Mouse (Mus musculus) ES-E14 (cell line): Measurements from ENCODE around the gene Bcr. TPM values are rescaled to one million over a fixed set of nuclear protein-coding genes. Genes with fewer than 3 reads are reported as not detected.

Source experiments
- DNase-seq: peaks from one replicate; pipeline ENCODE4 v3.0.0-alpha.2; 2013; ENCODE audit warnings: low read depth, low spot score
- H3K27ac ChIP-seq: 2 replicates; pipeline ENCODE4 v1.5.1; 2012; ENCODE audit warnings: low read depth, mild to moderate bottlenecking, low read length, moderate library complexity, mixed read lengths; ENCODE audit not compliant: poor library complexity, insufficient read depth, severe bottlenecking
- H3K36me3 ChIP-seq: 2 replicates; pipeline ENCODE4 v1.6.1; 2012; ENCODE audit warnings: mild to moderate bottlenecking, low read length, moderate library complexity, mixed read lengths; ENCODE audit not compliant: control insufficient read depth, poor library complexity, insufficient read depth, severe bottlenecking
- H3K4me1 ChIP-seq, 2 experiments: fragments of 150-350 bp in 1 of 2; sonication (generic) in 1 of 2; 2 replicates each; pipeline ENCODE4 v1.6.1; 2012; ENCODE audit warnings: low read length in 2 of 2, mild to moderate bottlenecking in 1 of 2, mixed read lengths in 1 of 2; ENCODE audit not compliant: control insufficient read depth in 2 of 2, insufficient read depth in 2 of 2, poor library complexity in 1 of 2
- H3K4me3 ChIP-seq, 2 experiments: fragments of 150-350 bp in 1 of 2; sonication (generic) in 1 of 2; 2 replicates each; pipeline ENCODE4 v1.5.1; 2012; ENCODE audit warnings: low read length in 2 of 2, low read depth in 1 of 2, mild to moderate bottlenecking in 1 of 2, mixed read lengths in 1 of 2; ENCODE audit not compliant: insufficient read depth in 1 of 2, poor library complexity in 1 of 2, severe bottlenecking in 1 of 2
- H3K9ac ChIP-seq: 2 replicates; pipeline ENCODE4 v1.6.1; 2012; ENCODE audit warnings: low read depth, mild to moderate bottlenecking, low read length, mixed read lengths; ENCODE audit not compliant: poor library complexity, insufficient read depth, severe bottlenecking
- H3K9me3 ChIP-seq: fragments of 150-350 bp; sonication (generic); 2 replicates; pipeline ENCODE4 v1.6.1; 2012; ENCODE audit warnings: low read depth, mild to moderate bottlenecking, low read length; ENCODE audit not compliant: control insufficient read depth, insufficient read depth
- CHD2 ChIP-seq: IDR thresholded peaks from 2 replicates; pipeline ENCODE4 v1.6.1; 2014; ENCODE audit warnings: mild to moderate bottlenecking, low read depth, low read length, inconsistent platforms
- HCFC1 ChIP-seq: IDR thresholded peaks from 2 replicates; pipeline ENCODE4 v1.6.1; 2012; ENCODE audit warnings: low read length, inconsistent platforms, borderline replicate concordance; ENCODE audit not compliant: insufficient read depth
- MAFK ChIP-seq: IDR thresholded peaks from 2 replicates; pipeline ENCODE4 v1.6.1; 2014; ENCODE audit warnings: mild to moderate bottlenecking, low read depth, low read length, inconsistent platforms; ENCODE audit not compliant: insufficient read depth
- ZC3H11A ChIP-seq: IDR thresholded peaks from 2 replicates; pipeline ENCODE4 v1.6.1; 2012; ENCODE audit warnings: low read depth, mild to moderate bottlenecking, inconsistent platforms, low read length, borderline replicate concordance
- ZNF384 ChIP-seq: IDR thresholded peaks from 2 replicates; pipeline ENCODE4 v1.6.1; 2012; ENCODE audit warnings: low read depth, low read length, inconsistent platforms
- in situ Hi-C, 2 experiments: fragments of 600-800 bp; cut with MboI; formaldehyde crosslinking; loops; one replicate each; pipeline ENCODE4 v1.15.1; 2025; ENCODE audit warnings: low sequenced_read_pairs in 2 of 2, inconsistent platforms in 1 of 2; ENCODE audit not compliant: unreplicated experiment in 2 of 2
- total RNA-seq: library from RNA; depleted of rRNA; stranded (reverse); fragments of 300-350 nt; gene quantifications from 2 replicates; pipeline ENCODE4 v1.2.3, GENCODE M21; 2012

The Bcr gene
- total RNA-seq, 1 experiment = 19.5 TPM

DNA sequence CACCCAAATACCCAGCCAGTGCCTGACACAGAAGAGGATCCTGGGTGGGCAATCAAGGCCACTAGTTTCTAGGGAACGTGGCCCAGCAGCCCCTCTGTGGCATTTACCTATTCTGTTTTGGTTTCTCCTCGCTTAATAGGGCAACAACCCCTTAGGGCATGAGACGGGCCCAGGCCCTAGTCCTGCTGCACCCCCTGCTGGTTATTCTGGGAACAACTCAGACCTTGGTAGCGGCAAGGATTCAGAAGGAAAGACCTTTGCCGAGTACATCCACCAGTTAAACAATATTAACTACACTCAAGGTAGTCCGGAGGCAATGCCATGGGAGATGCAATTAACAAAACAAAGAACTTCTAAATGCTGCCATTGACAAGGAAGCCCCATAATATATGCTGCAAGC lies 39.3 kb upstream of the Bcr start:
- DNase-seq = peak; percentile 56
- Histone ChIP-seq H3K27ac (no peak overlapping the region), H3K4me1 (no peaks in the 10 kb centered on the region), H3K4me3 (no peak overlapping the region), H3K9ac (no peak overlapping the region), H3K36me3 (no peaks in the 10 kb centered on the region), H3K9me3 (no peaks in the 10 kb centered on the region)
- TF ChIP-seq ZC3H11A = 0 out of 2 replicates have a peak, but pooled peaks have one; percentile 43
- TF ChIP-seq CHD2 = no peak
- in situ Hi-C loops = no loop called here

DNA sequence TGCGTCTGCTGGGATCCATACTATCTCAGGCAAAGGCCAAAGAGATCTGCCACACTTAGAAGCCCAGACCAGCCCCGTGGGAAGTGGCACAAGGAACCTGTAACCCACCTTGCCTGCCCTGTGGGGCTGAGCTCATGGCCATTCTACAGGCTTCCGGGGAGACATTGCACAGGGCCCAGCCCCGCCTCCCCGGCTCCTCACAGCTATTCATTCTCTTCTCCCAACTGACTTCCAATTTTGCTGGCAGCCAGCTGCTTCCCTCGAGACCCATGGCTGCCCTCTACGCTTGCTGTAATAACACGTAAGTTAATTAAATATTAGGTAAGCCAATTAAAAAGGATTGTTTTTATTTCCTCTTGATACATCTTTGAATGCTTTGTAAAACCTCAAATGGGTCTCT lies 33.9 kb upstream of the Bcr start:
- in situ Hi-C loops = no loop called here
- DNase-seq = no peak
- no peaks in the 10 kb centered on the region for H3K4me1 ChIP-seq
- no peaks in the 10 kb centered on the region for H3K36me3 ChIP-seq
- H3K4me3 ChIP-seq = no peak overlapping the region
- H3K9me3 ChIP-seq = no peaks in the 10 kb centered on the region
- TF ChIP-seq HCFC1 (no peak), MAFK (no peak), ZNF384 (no peak), ZC3H11A (no peak), CHD2 (no peak)
- no peak overlapping the region for H3K27ac ChIP-seq
- no peak overlapping the region for H3K9ac ChIP-seq

DNA sequence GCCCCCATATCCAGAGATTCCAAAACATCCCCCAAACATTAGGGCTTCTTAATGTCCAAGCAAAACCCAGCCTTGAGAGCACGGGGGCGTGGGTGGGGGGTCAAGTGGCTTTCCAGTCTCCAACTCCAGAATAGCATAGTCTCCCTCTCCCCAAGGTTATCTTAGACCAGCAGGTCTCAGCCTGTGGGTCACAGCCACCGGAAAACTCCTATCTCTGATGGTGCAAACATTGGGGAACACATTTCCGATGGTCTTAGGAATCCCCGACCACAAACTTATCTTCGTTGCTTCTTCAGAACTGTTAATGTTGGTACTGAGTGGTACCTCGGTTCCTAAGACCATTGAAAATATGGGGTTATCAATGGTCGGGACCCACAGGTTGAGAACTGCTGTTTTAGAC lies 31.6 kb upstream of the Bcr start:
- Histone ChIP-seq H3K4me1 (no peaks in the 10 kb centered on the region), H3K9ac (no peak overlapping the region), H3K9me3 (no peaks in the 10 kb centered on the region), H3K4me3 (no peak overlapping the region), H3K36me3 (no peaks in the 10 kb centered on the region), H3K27ac (no peak overlapping the region)
- in situ Hi-C loops = no loop called here
- DNase-seq = no peak
- TF ChIP-seq MAFK (no peak), ZNF384 (no peak), CHD2 (no peak), ZC3H11A (no peak), HCFC1 (no peak)

GRCm38 (mm10) chr10:75029677-75030076 lies 30.7 kb upstream of the Bcr start:
- TF ChIP-seq MAFK = no peak
- TF ChIP-seq ZC3H11A = no peak
- no peak for TF ChIP-seq ZNF384
- no peak for TF ChIP-seq CHD2
- no peak for TF ChIP-seq HCFC1

DNA sequence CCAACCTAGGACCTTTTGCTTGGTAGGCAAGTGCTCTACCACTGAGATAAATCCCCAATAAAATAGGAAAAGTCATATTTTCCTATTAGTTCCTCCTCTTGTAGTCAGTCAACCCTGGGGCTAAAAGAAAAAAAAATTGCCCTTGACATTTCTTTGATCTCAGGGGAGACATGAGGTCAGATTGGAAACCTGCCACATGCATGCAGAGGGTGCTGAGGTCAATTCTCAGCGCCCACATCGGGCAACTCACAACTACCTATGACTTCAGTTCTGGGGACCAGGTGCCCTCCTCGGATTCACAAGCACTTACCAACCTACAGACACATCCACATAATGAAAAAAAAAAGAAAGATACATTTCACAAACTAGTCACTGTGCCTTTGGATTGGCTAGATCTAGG lies 30.2 kb upstream of the Bcr start:
- in situ Hi-C loops = no loop called here
- Histone ChIP-seq H3K9ac (no peak overlapping the region), H3K27ac (no peak overlapping the region), H3K36me3 (no peaks in the 10 kb centered on the region), H3K9me3 (no peaks in the 10 kb centered on the region), H3K4me3 (no peak overlapping the region), H3K4me1 (no peaks in the 10 kb centered on the region)
- DNase-seq = no peak
- TF ChIP-seq ZC3H11A (no peak), HCFC1 (no peak), MAFK (no peak), ZNF384 (no peak), CHD2 (no peak)

More at GRCm38 (mm10) chr10:75029677-75030076, 30.7 kb upstream of the Bcr start:
- Histone ChIP-seq H3K36me3 (no peaks in the 10 kb centered on the region), H3K9me3 (no peaks in the 10 kb centered on the region), H3K27ac (no peak overlapping the region), H3K4me3 (no peak overlapping the region), H3K4me1 (no peaks in the 10 kb centered on the region), H3K9ac (no peak overlapping the region)
- in situ Hi-C loops = no loop called here
- no peak for DNase-seq
